Mouse (Mus musculus): ENCODE measurements around the gene Galnt17. TPM values are rescaled to one million over a fixed set of nuclear protein-coding genes. Genes with fewer than 3 reads are reported as not detected.

The Galnt17 gene
- polyA plus RNA-seq (2012; rRNA removed), result 4.7 and 7.1 TPM in 2 replicates

DNA sequence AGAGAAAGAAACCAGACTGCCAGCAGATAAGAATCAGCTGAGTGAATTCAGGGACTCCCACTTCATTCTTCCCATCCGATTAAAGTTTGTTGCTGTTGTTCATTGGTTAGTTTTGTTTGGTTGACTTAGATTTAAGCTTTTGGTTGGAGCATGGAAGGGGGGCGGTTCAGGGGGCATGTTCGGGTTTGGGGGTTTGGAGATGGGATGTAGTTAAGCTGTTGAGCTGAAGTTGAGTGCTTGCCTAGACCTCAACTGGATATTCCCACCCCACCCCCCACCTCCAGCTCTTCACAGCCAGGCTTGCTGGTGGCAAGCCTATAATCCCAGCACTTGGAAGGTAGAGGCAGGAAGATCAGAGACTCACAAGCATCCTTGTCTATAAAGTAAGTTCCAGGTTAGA, at the start of gene Galnt17:
Gene Galnt17, minus strand, starts transcription at position 101 of the 400 bp plus-strand sequence.

